Mouse (Mus musculus) c-Kit-positive CD71-positive TER-119-positive erythroid progenitor cells, embryonic 14.5 days (primary cell): ENCODE data around the gene Zbtb38.
"Not testable (repeated sequence)": the region's sequence is repeated elsewhere in the genome, so short reads cannot be mapped to it uniquely, and the experiment has no call there.

Experiments used
- DNase-seq: peaks from one replicate; pipeline ENCODE4 v3.0.0-alpha.2; 2013; ENCODE audit warnings: low spot score

The Zbtb38 gene

DNA sequence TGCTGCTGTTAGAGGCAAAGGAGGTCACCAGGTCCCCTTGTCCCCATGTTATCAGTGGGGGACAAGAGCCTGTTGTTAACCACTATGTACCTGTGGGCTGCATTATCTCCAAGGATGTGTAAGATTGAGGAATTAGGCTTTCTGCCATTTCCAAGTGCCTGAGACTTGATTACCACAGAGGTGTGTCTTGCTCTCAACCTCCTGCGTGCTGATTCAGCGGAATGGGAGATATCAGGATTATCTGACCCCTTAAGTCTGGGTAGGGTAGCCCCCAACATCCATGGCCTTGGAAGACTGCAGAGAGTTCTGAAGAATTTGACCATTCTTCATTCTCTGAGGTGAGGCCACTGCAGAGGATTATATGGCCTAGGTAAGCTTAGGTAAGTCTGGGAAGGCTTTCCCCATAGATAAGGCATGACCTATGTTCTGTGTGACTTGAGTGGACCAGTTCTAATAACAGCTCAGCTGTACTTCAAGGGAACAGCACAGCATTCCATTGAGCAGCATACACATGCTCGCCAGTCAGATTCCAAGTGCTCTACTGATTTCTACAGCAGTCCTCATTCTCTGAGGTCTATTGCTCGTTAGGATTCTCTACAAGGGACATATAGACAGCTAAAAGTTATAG lies 68.4 kb downstream of the Zbtb38 start:
- DNase-seq: no peak

DNA sequence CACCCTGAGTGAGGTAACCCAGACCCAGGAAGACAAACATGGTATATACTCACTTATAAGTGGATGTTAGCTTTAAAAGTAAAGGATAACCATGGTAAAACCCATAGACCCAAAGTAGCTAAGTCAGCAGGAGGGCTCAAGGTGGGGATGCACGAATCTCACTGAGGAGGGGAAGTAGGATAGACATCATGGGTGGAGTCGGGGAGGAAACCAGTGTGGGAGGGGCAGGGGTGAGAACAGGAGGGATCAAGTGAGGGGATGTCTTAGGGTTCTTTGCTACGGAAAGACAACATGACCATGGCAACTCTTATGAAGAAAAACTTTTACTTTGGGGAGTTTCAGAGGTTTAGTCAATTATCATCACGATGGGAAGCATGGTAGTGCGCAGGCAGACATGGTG lies 74.0 kb downstream of the Zbtb38 start:
- no peak for DNase-seq

DNA sequence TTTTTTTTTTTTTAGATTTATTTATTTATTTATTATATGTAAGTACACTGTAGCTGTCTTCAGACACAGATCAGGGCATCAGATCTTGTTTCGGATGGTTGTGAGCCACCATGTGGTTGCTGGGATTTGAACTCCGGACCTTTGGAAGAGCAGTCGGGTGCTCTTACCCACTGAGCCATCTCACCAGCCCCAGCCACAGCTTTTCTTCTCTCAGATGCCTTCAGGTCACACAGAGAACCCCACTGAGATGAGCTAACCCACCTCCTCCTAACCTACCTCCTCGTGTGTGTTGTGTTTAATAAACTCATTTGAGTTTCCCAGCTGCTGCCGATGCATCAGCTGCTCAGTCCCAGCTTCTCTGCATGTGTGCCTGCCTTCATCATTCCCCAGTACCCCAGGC lies 74.9 kb downstream of the Zbtb38 start:
- not testable (repeated sequence) for DNase-seq

DNA sequence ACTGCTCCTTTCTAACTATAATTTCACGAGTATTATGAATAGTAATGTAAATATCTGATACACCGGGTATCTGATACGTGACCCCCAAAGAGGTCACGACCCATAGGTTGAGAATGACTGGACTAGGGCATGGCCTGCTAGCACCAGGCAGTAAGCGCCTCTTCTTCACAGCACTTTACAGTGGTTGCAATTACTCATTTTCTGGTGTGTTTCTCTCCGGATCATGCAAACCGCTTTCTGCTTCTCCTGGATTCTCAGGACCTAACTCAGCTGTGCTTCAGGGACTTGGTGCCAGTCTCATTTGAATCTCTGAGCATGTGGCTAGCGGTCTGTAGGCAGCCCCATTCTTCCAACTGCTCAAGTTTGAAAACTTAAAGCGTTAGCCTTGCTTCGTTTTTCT lies 76.0 kb downstream of the Zbtb38 start:
- DNase-seq: no peak

DNA sequence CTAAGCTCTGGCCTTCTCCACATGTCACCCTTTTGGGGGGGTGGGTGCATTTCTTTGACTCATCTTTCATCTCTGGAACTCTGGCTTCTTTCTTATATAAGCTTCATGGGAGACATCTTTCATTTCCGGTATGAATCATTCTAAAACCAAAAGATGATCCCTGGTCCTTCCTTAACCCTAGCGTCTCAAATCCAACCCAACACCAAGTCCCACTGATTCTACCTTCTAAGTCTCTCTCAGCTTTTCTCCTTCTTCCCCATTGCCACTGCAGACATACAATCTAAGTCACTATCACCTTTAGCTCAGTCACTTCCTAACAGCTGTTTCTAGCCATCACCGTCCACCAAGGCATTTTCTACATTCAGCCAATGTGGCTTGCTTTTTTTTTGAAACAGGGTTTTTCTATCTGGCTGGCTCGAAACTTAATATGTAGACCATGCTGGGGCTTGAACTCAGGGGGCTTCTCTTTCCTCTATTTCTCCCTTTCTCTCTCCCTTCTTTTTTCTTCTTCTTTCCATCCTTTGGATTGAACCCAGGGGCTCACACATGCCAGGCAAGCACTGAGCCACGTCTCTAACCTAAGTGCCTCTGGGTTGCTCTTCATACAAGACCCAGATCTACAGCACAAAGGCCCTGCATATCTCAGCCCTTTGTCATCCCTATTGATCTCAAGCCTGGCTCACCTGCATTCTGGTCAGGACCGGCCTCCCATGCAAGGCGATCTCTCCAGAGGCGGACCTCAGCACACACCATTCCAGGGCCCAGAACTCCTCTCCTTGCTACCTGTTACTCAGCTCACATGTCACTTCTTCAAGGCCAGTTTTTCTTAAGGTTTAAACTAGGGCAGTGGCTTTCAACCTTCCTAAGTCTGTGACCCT lies 76.6 kb downstream of the Zbtb38 start:
- no peak for DNase-seq

DNA sequence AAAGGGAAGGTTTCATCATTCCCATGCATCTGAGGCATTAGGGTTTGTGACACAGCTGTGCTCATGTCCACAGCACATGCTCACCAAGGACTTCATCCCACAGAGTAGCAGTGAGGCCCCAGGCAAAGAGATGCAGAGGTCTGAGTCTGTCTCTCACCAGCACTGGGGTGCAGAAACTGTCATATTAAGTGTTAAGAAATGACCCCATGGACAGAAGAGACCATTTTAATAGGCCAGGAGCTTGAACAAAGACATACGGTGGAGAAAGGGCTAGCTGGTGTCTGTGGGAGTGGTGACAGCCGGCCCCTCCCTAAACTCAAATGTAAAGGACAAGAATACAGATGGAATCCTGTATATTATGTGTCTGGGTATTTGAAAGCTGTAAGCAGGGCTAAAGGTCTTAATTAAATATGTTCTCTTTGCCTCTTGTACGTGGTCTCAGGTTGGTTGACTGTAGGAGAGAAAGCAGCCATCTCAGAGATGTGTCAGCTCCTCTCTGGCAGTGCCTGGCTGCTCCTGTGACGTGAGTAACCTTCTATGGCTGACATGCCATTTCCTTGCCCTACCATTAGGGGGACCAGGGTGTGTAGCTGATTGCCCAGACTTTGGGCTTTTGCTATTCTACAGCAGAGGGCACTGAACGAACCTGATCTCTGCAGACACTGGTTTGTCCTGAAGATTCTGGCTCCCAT lies 77.4 kb downstream of the Zbtb38 start:
- peak; percentile 42 for DNase-seq

DNA sequence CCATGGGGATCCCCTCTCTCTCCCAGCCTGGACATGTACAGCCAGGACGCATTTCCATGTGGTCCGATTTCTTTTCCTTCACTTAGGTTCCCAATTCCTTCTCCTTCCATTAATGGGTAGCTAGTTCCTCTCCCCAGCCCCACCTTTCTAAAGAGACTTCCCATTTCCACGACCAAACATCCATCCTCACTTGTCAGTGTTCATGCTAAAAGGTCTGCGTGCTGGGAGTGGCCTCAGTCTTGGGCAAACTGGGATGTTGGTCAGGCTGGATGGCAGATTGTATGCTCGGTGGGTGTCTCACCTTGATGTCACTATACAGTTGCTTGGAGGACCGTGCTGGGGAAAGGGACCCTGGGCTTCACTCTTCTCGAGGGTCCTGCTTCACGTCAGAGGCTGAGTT lies 78.3 kb downstream of the Zbtb38 start:
- no peak for DNase-seq

DNA sequence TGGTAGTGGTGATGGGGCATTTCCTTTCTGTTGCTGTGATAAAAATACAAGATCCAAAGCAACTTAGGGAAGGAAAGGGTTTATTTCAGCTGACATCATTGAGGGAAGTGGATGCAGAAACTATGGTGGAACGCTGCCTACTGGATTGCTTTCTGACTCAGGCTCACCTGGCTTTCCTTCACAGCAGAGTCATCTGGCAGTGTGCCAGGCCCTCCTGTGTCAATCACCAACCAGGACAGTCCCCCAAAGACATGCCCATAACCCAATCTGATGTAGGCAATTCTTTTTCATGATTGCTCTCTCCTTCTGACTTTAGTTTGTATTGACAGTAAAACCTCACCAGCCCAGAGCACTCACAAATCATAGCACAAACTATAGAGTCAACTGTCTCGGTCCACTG lies 80.2 kb downstream of the Zbtb38 start:
- no peak for DNase-seq

DNA sequence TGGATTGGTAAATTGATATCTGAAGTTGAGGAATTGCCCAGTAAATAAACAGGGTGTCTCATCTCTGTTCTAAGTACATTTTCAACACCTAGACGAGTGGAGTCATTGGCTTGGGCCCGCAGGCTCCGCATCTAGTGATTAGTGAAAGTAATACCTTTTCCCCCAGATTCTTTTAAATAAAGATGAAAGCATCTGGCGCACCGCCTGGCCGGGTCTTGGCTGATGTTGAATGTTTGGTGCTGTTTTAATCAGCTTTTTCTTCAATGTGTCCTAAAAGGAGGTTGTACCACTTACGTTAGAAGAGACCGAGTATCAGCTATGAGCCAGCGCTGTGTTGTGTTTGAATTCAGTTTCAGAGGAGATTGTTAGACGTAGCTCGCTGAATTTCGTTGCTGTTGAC lies 81.4 kb downstream of the Zbtb38 start:
- DNase-seq: no peak

DNA sequence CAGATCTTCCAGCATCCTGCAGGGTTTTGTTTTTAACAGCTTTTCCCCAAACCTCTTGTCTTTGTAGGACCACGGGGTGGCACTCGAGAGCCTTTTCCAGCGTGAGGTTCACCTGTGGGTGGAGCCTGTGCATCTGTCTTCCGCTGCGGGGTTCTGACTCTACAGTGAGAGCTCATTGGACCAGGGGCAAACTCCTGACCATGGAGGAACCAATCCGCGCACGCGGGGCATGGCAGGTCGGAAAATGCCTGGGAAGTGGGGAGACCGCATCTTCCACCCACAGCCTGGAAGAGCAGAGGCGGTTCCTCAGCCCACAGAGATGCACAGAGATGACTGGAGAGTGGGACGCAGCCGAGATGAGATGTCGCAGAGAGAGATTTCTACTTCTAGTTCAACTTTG lies 82.8 kb downstream of the Zbtb38 start:
- DNase-seq: peak; percentile 88

DNA sequence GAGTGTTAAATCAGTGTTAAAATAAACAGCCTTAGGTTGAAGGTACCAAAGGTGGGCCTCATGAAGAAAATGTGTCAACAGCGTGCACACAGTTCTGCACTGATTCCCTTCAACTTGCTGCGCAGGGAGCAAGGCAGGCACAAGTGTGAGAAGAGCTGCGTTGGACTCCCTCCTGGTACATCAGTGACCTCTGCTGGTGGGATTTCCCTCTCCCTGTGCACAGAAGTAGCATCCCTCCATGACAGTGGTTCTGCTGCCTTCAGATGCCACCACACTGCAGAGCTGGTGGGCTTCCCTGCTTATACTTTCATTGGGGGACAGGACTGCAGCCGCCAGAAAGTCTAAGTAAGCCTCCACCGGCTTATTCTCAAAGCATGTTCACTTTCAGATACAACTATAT lies 84.0 kb downstream of the Zbtb38 start:
- DNase-seq: peak; percentile 16

DNA sequence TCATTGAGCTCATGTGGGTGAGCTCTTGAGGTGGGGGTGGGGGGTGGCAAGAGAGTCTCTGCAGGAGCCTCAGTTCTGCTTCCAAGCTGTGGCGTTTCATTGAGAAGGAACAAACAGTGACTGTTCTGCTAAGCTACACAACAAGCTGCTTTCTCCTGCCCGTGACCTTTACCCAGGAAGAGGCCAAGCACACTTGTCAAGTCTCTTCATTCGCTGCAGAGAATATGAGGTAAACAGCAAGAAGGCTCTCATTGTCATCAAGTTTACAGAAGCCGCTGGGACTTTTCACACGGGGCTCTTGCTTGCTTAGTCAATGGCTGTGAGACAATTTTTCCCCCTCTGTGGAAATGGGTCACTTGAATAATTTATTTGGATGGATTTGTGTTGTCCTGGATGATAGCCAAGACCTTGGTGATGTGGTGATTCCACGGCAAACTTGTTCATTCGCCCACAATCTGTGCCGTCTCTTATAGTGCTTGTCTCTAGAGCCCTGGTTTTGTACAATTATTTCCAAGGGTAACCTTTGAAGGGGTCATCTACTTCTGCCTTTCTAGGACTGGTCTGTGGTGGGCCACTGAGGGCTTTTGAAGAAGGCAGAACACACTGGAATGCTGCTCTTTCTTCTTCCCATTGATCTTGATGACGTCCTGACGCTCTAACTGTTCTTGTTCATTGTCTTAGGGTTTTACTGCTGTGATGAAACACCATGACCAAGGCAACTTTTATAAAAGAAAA lies 92.0 kb downstream of the Zbtb38 start:
- DNase-seq: no peak

DNA sequence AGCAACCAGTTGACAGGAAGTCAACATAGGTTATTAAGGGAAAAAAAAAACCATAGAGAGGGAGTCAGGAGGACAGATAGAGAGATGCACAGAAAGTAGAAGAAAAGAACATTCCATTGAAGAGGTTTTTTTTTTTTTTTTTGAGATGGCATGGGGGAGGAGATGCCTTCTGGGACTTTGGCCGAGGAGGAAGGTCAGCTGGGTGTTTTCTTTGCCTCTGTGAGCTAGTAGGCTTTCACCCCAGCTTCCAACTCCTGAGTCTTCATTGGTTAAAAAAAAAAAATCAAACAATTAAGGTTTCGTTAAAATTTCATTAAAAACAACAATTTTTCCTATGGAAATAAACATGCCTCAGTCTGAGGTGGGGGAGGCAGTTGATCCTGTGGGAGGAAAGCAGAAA lies 92.8 kb downstream of the Zbtb38 start:
- DNase-seq: no peak

DNA sequence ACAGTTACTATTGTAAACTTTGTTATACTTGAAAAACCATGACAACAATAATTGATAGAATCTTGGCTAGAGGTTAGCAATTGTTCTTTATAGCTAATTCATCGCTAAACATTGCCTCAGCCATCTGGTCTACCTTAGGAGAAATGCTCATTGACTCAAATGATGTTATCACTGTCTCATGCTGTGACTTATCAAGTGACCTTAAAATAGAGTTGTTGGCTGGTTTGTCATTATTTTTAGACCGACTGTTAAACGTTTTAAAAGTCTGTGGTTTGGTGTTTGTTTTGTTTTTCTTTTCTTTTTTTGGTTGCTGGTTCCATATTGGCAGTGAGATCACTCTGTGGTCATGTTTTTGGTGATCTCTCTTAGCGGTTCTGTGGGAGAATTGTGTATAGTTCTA lies 99.1 kb downstream of the Zbtb38 start:
- no peak for DNase-seq

DNA sequence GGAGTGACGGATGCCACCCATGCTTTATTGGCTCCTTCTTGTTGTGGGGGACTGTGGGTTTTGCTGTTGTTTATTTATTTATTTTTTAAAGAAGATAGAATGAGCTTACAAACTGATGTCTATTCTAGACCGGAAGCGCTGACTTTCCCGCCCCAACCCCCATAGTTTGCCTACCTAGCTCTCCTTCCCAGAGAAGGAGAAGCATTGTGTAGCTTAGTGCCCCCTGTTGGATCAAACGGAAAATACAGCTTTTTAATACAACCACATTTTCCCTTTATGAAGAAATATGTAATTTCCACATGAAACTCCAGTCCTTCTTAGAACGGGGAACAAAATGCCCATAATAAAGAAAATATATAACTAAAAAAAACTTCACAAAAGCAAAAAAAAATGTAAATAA lies 99.9 kb downstream of the Zbtb38 start:
- DNase-seq: peak; percentile 44

DNA sequence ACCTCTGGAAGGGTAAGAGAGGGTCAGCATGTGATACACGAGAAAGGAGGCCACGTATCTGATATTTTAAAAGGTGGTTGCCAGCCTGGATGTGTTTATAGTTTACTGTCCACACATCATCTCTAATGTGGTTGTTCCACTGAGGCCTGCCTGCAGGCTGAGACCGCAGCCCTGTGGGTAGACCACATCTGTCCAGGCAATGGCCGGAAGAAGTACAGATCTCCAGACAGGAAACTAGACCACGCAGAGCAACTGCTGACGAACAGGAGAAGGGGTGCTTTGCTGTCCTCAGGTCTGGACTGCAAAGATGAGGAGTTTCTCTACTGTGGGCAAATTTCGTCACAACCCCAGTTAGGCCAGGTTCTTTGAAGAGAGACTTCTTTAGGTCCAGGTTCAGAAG lies 101.8 kb downstream of the Zbtb38 start:
- no peak for DNase-seq

DNA sequence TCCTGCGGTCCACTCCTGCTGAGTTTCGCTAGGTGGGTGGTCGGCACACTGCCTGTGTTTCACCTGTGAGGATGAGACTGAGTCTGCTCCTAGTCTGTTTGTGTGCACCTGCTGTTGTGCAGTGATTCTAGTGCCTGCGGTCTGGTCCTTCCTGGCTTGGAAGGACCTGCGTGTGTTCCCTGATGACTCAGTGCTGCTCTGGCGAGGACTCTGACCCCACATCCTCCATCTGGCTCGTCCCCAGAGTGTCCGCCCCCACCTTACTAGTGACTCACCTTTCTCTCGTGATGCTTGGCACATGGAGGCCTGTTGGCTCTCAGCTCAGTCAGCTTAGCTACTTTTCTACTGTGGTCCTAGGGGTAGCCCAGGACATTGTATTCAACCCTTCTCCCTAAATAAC lies 102.7 kb downstream of the Zbtb38 start:
- DNase-seq: no peak

DNA sequence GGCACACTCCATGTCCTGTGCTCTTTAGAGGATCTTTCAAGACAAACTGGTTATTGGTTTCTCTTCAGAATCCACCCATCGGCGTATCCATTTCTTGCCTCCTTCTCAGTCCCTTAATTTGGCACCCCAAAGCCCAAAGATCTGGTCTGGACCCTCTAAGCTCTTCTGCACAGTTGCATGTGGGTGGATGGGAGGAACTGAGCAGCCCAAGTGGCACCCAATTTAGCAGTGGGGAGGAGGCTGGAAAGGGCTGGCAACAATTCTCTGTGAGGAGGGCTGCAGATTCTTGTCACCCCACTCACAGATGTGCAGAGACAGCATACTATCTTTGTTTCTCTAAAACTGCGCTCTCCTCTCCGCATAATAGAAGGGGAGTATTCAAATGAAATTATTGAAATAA lies 103.3 kb downstream of the Zbtb38 start:
- no peak for DNase-seq

DNA sequence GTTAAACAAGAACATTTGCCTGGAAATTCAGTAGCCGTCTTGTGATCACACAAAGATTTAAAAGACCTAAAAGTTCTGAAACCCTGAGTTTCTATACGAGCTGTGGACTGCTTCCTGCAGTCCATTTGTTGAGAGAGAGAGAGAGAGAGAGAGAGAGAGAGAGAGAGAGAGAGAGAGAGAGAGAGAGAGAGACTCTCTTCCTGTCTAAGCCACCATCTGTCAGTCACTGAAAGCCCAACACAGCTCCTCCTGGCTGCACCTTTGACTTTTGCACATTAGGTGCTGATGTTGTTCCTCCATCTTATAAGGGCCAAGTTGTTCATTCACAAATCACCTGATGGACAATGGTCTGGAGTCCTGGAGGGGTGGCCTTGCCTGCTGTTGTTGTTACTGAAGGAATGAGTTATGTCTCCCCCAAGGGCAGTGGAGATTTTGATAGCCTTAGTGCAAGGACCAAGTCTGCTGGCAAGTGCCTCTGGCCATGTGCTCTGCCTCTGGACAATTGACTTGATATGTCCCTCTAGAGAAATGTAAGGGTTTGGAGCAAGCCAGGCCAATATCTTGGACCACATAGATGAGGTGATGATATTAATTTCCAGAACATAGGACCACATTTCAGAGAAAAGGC lies 105.8 kb downstream of the Zbtb38 start:
- no peak for DNase-seq

DNA sequence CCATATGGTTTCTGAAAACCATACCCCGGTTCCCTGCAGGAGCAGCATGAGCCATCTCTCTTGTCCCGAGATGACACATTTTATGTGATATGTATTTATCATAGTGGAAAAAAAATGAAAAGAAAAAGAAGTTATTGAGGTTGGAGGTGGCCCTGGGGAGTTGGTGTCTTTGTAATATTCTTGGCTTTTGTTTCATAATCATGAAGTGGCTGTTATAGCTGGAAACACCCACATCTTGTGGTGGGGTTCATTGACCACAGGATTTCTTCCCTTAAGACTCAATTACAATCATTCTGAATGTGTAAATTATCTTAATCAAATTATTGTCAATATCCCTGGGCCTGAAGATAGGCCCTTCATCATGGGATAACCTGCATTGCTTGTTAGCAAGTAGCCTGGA lies 107.8 kb downstream of the Zbtb38 start:
- DNase-seq: no peak

DNA sequence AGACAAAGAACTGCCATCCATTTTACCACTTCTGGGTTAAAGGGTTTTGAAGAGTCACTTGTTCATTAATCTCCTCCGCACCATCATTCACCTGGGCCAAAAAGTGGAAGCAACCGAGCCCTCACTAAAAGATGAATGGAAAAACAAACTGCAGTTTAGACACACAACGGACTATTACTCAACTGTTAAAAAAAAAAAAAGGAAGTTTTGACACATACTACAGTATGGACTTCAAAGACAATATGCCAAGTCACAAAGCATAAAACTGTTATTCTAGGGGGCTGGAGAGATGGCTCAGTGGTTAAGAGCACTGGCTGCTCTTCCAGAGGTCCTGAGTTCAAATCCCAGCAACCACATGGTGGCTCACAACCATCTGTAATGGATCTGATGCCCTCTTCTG lies 108.6 kb downstream of the Zbtb38 start:
- not testable (repeated sequence) for DNase-seq

DNA sequence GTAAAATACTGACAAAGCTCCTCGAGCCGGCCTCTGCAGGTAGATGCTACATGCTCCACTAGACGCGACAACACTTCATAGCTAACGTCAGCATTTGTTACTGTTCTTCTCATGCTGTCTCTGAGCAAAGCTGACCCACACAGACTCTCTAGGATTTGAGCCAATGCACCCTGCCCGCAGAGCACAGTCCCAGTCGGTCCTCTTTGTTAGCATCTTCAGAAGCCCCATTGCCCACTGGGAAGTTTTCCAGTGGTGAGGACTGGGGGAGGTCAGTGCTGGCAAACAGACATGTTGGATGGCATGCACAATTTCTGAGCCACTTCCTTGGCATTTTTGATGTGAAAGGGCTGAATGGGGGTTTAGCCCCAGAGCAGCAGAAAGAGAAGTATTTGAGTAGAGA lies 113.2 kb downstream of the Zbtb38 start:
- no peak for DNase-seq
